Mouse (Mus musculus) embryo, embryonic 10.5 days (tissue): ENCODE measurements around the gene Pml.

Experiments used
- DNase-seq: peaks from one replicate; pipeline ENCODE4 v3.0.0-alpha.2; 2015; ENCODE audit warnings: low spot score

Gene Pml

GRCm38 (mm10) chr9:58234502-58235015 is 15.0 kb downstream of the Pml start:
- no peak for DNase-seq

GRCm38 (mm10) chr9:58232374-58232773 is 17.2 kb downstream of the Pml start:
- DNase-seq: no peak

GRCm38 (mm10) chr9:58231746-58232145 is 17.8 kb downstream of the Pml start:
- DNase-seq: no peak

- no peak for DNase-seq
Measured at GRCm38 (mm10) chr9:58228777-58229466, 20.7 kb downstream of the Pml start.

- DNase-seq: peak; percentile 74
Measured at GRCm38 (mm10) chr9:58225915-58226913, 23.4 kb downstream of the Pml start.

- DNase-seq: no peak
Measured at GRCm38 (mm10) chr9:58224356-58224755, 25.2 kb downstream of the Pml start.

- peak; percentile 73 for DNase-seq
Measured at GRCm38 (mm10) chr9:58220218-58220903, 29.2 kb downstream of the Pml start.

GRCm38 (mm10) chr9:58218539-58218938 is 31.0 kb downstream of the Pml start:
- no peak for DNase-seq

- DNase-seq: peak; percentile 79
Measured at GRCm38 (mm10) chr9:58216402-58216801, 33.2 kb downstream of the Pml start.

- peak; percentile 12 for DNase-seq
Measured at GRCm38 (mm10) chr9:58214519-58215180, 34.9 kb downstream of the Pml start.

GRCm38 (mm10) chr9:58213865-58214264 is 35.7 kb downstream of the Pml start:
- peak; percentile 44 for DNase-seq

- DNase-seq: no peak
Measured at GRCm38 (mm10) chr9:58213377-58213776, 36.2 kb downstream of the Pml start.

GRCm38 (mm10) chr9:58210304-58210627 is 39.3 kb downstream of the Pml start:
- DNase-seq: no peak

- no peak for DNase-seq
Measured at GRCm38 (mm10) chr9:58209462-58210303, 39.9 kb downstream of the Pml start.

- DNase-seq: no peak
Measured at GRCm38 (mm10) chr9:58206013-58206412, 43.6 kb downstream of the Pml start.

GRCm38 (mm10) chr9:58204448-58205000 is 45.1 kb downstream of the Pml start:
- DNase-seq: peak; percentile 94

GRCm38 (mm10) chr9:58203516-58204447 is 45.8 kb downstream of the Pml start, which contains the start of the genes Islr and Islr2:
Gene Islr, minus strand, starts transcription at chr9:58204306.
Gene Islr2, minus strand, starts transcription at chr9:58204319.
- DNase-seq: peak; percentile 88

- peak; percentile 21 for DNase-seq
Measured at GRCm38 (mm10) chr9:58202676-58203453, 46.7 kb downstream of the Pml start.
